Mouse (Mus musculus) G1E (cell line): Measurements from ENCODE around the gene Gria3. TPM values are rescaled to one million over a fixed set of nuclear protein-coding genes. Genes with fewer than 3 reads are reported as not detected.

ENCODE experiments used
- ATAC-seq: 2 replicates; pipeline ENCODE4 v1.8.0; 2016; ENCODE audit warnings: mild to moderate bottlenecking; ENCODE audit not compliant: insufficient number of reproducible peaks, poor library complexity, low FRiP score, severe bottlenecking; ENCODE audit errors: extremely low read depth
- DNase-seq: peaks from one replicate; pipeline ENCODE4 v3.0.0; 2012; ENCODE audit warnings: low spot score
- H3K27me3 ChIP-seq: 2 replicates; pipeline ENCODE4 v1.6.1; 2012; ENCODE audit warnings: mild to moderate bottlenecking, low read length, inconsistent platforms; ENCODE audit not compliant: insufficient read depth
- H3K36me3 ChIP-seq: replicated peaks from 2 replicates; pipeline ENCODE3; 2012; ENCODE audit warnings: mild to moderate bottlenecking, inconsistent platforms
- H3K4me1 ChIP-seq: 2 replicates; pipeline ENCODE4 v1.6.1; 2012; ENCODE audit warnings: low read depth, low read length, inconsistent platforms, mixed read lengths; ENCODE audit not compliant: insufficient read depth
- H3K4me3 ChIP-seq: 2 replicates; pipeline ENCODE4 v1.5.1; 2012; ENCODE audit warnings: low read depth, mild to moderate bottlenecking, inconsistent platforms, low read length, moderate library complexity, mixed read lengths
- H3K9me3 ChIP-seq: replicated peaks from 2 replicates; pipeline ENCODE4 v1.6.1; 2012; ENCODE audit warnings: inconsistent platforms
- CTCF ChIP-seq: IDR thresholded peaks from 2 replicates; pipeline ENCODE4 v1.5.1; 2012; ENCODE audit warnings: low read depth, low read length, inconsistent platforms, mixed read lengths
- GATA1 ChIP-seq: IDR thresholded peaks from 2 replicates; pipeline ENCODE4 v1.6.1; 2012; ENCODE audit warnings: borderline replicate concordance, low read length, inconsistent platforms, mixed read lengths
- GATA2 ChIP-seq: IDR thresholded peaks from 2 replicates; pipeline ENCODE4 v1.6.1; 2012; ENCODE audit warnings: low read depth, low read length, inconsistent platforms, borderline replicate concordance
- POLR2AphosphoS5 ChIP-seq: IDR thresholded peaks from 2 replicates; pipeline ENCODE4 v1.6.1; 2012; ENCODE audit warnings: low read depth, low read length, inconsistent platforms; ENCODE audit not compliant: insufficient replicate concordance
- TAL1 ChIP-seq: conservative IDR thresholded peaks from 2 replicates; pipeline ENCODE4 v1.6.1; 2012; ENCODE audit warnings: low read depth, low read length, inconsistent platforms, mixed read lengths
- polyA plus RNA-seq: library from polyadenylated mRNA; stranded (reverse); fragments of >175 nt; gene quantifications from 2 replicates; pipeline ENCODE4 v1.2.3, GENCODE M21; 2012
- total RNA-seq, 2 experiments: library from RNA; stranded (forward) in 1 of 2; stranded (reverse) in 1 of 2; fragments of 200-1000 nt in 1 of 2; fragments of >200 nt in 1 of 2; fragmentation: Nextera tagmentation in 1 of 2; gene quantifications; 2 replicates each; pipeline ENCODE4 v1.2.3; 2014 to 2017

Gria3 gene
- total and polyA plus RNA-seq, 3 experiments: 0.05 TPM; not detected in 2

GRCm38 (mm10) chrX:41614920-41615319 lies 214.3 kb downstream of the Gria3 start:
- no peak overlapping the region for H3K4me3 ChIP-seq
- TF ChIP-seq GATA1: no peak
- no peak for TF ChIP-seq GATA2
- TF ChIP-seq POLR2AphosphoS5: no peak
- TF ChIP-seq CTCF: no peak
- TF ChIP-seq TAL1: no peak
- ATAC-seq (no peak), DNase-seq (no peak)
- no peaks in the 10 kb centered on the region for H3K4me1 ChIP-seq
- no peaks in the 10 kb centered on the region for H3K27me3 ChIP-seq
- no peaks in the 10 kb centered on the region for H3K9me3 ChIP-seq
- no peaks in the 10 kb centered on the region for H3K36me3 ChIP-seq

- no peak overlapping the region for H3K4me3 ChIP-seq
- no peak for DNase-seq
- H3K36me3 ChIP-seq: no peaks in the 10 kb centered on the region
- no peak for ATAC-seq
- H3K4me1 ChIP-seq: no peaks in the 10 kb centered on the region
- TF ChIP-seq CTCF: no peak
- no peak for TF ChIP-seq GATA1
- TF ChIP-seq POLR2AphosphoS5: no peak
- TF ChIP-seq GATA2: no peak
- TF ChIP-seq TAL1: no peak
- no peaks in the 10 kb centered on the region for H3K9me3 ChIP-seq
- H3K27me3 ChIP-seq: no peaks in the 10 kb centered on the region
Observed at GRCm38 (mm10) chrX:41616928-41617327, 216.3 kb downstream of the Gria3 start.

- Histone ChIP-seq H3K27me3 (no peaks in the 10 kb centered on the region), H3K4me1 (no peaks in the 10 kb centered on the region), H3K9me3 (no peaks in the 10 kb centered on the region), H3K36me3 (no peaks in the 10 kb centered on the region), H3K4me3 (no peak overlapping the region)
- TF ChIP-seq POLR2AphosphoS5 (no peak), CTCF (no peak), TAL1 (no peak), GATA2 (no peak), GATA1 (no peak)
- no peak for ATAC-seq
- no peak for DNase-seq
Observed at GRCm38 (mm10) chrX:41618396-41618795, 217.7 kb downstream of the Gria3 start.

- Histone ChIP-seq H3K36me3 (no peaks in the 10 kb centered on the region), H3K4me3 (no peak overlapping the region), H3K27me3 (no peaks in the 10 kb centered on the region), H3K9me3 (no peaks in the 10 kb centered on the region), H3K4me1 (no peaks in the 10 kb centered on the region)
- ATAC-seq: no peak
- TF ChIP-seq TAL1 (no peak), CTCF (no peak), GATA1 (no peak), GATA2 (no peak), POLR2AphosphoS5 (no peak)
- DNase-seq: no peak
Observed at GRCm38 (mm10) chrX:41633576-41633975, 232.9 kb downstream of the Gria3 start.

- TF ChIP-seq GATA1 (no peak), GATA2 (no peak), TAL1 (no peak), CTCF (no peak), POLR2AphosphoS5 (no peak)
- Histone ChIP-seq H3K4me1 (no peaks in the 10 kb centered on the region), H3K36me3 (no peaks in the 10 kb centered on the region), H3K9me3 (no peaks in the 10 kb centered on the region), H3K4me3 (no peak overlapping the region), H3K27me3 (no peaks in the 10 kb centered on the region)
- no peak for ATAC-seq
- no peak for DNase-seq
Observed at GRCm38 (mm10) chrX:41644954-41645353, 244.3 kb downstream of the Gria3 start.

- ATAC-seq (no peak), DNase-seq (no peak)
- Histone ChIP-seq H3K4me1 (no peaks in the 10 kb centered on the region), H3K36me3 (no peaks in the 10 kb centered on the region), H3K9me3 (no peaks in the 10 kb centered on the region), H3K27me3 (no peaks in the 10 kb centered on the region), H3K4me3 (no peak overlapping the region)
- TF ChIP-seq TAL1: no peak
- no peak for TF ChIP-seq CTCF
- TF ChIP-seq GATA1: no peak
Observed at GRCm38 (mm10) chrX:41657791-41658190, 257.1 kb downstream of the Gria3 start.

- Histone ChIP-seq H3K9me3 (no peaks in the 10 kb centered on the region), H3K36me3 (no peaks in the 10 kb centered on the region), H3K27me3 (no peaks in the 10 kb centered on the region), H3K4me1 (no peaks in the 10 kb centered on the region), H3K4me3 (no peak overlapping the region)
- ATAC-seq (no peak), DNase-seq (no peak)
- no peak for TF ChIP-seq TAL1
- TF ChIP-seq POLR2AphosphoS5: no peak
- no peak for TF ChIP-seq GATA2
- no peak for TF ChIP-seq CTCF
- no peak for TF ChIP-seq GATA1
Observed at GRCm38 (mm10) chrX:41688869-41689268, 288.2 kb downstream of the Gria3 start.
